Mouse (Mus musculus): ENCODE results near the gene Nfkb1.

DNA sequence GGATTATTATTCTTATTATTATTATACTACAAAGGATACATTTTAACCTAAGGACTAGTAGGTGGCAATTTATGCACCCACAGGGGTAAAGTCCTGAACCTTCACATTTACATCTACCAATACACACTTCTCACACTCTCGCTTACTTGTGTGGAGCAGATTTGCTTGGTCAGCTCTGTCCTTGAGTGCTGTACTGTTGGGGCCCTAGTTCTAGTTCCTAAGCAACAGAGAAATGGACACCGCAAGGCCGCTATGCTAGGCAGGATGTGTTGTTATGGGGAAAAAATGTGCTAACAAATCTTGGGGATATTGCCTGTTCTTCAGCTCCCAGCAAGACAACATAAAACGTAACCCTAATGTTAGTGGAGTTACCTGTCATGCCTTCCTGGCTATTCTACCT lies 99.3 kb downstream of the Nfkb1 start:
- TF ChIP-seq GATA1 (IDR thresholded peaks at IDR 0.05; ENCODE audit: low read length) (no peak), TAL1 (IDR thresholded peaks at IDR 0.05; ENCODE audit: low read length) (no peak)
